Mouse (Mus musculus) brain, adult 2 months (tissue): Measurements from ENCODE around the gene Zfp648.

Experiments used
- DNase-seq: peaks from one replicate; pipeline ENCODE4 v3.0.0; 2011; ENCODE audit warnings: low read depth, low spot score

Zfp648 gene

GRCm38 (mm10) chr1:154200955-154201722, at the start of gene Zfp648:
Gene Zfp648 (plus strand): TSS chr1:154201187.
- DNase-seq, result no peak

GRCm38 (mm10) chr1:154152539-154152938, 48.4 kb upstream of the Zfp648 start:
- no peak for DNase-seq

GRCm38 (mm10) chr1:154153800-154154199, 47.2 kb upstream of the Zfp648 start:
- DNase-seq, result no peak

GRCm38 (mm10) chr1:154156177-154157062, 44.6 kb upstream of the Zfp648 start:
- DNase-seq, result peak; percentile 81

- peak; percentile 39 for DNase-seq
These were observed 43.9 kb upstream of the Zfp648 start for GRCm38 (mm10) chr1:154157131-154157530.

- peak; percentile 55 for DNase-seq
These were observed 33.3 kb upstream of the Zfp648 start for GRCm38 (mm10) chr1:154167696-154168095.

GRCm38 (mm10) chr1:154175334-154175733, 25.7 kb upstream of the Zfp648 start:
- peak; percentile 43 for DNase-seq

DNA sequence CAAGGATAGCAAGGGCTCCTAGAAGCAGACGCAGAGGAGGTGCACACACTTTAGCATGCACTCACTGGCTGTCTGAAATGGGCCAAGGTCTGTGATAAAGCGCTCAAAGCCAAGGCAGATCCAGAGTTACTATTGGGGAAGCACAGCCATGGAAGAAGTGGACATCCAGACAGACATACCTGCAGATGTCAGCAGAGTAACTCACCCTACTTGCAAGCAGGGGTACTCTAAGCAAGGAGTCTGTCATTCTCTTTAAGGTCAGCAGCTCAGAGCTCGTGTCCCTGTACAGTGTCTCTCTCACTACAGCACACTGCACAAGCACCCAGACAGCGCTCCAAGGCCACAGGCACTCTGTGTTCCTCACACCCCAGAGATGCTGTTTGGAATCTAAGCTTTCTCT, 23.2 kb upstream of the Zfp648 start:
- DNase-seq, result no peak

- DNase-seq, result no peak
These were observed 22.3 kb upstream of the Zfp648 start for GRCm38 (mm10) chr1:154178541-154179155.

- DNase-seq, result peak; percentile 91
These were observed 20.0 kb upstream of the Zfp648 start for GRCm38 (mm10) chr1:154180952-154181351.

- DNase-seq, result no peak
These were observed 18.5 kb upstream of the Zfp648 start for GRCm38 (mm10) chr1:154182396-154183076.

DNA sequence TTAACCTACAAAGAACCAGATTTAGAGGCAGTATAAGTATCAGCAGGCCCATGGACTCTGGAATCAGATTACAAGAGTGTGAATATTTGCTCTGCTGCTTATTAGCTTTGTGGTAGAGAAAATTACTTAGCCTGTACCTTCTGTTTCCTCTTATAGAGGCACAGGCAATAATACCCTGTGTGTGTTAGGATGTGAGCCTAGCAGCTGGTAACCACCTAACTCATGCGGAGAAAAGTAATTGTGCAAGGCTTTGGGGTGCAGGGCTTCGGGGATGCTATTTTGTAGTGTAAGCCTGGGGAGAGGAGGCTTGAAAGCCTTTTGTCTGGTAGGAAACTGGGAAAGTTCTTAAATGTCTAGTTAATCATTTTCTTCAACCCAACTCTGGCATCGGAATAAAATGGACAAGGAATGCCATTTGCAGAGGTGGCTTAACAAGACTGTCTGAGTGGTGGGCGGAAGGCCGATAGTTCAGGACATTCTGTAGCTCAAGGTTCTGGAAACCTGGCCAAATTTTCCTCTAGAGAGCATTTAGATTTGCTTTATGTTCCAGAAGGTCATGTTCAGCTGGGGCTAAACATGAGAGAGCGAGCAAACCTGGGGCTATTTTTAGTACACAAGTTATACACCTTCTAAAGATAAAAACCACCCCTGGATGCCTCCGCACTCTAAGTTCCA, 17.8 kb upstream of the Zfp648 start:
- DNase-seq, result no peak

- peak; percentile 63 for DNase-seq
These were observed 12.8 kb upstream of the Zfp648 start for GRCm38 (mm10) chr1:154188229-154188628.

GRCm38 (mm10) chr1:154188631-154189030, 12.4 kb upstream of the Zfp648 start:
- DNase-seq, result no peak

GRCm38 (mm10) chr1:154189842-154190530, 11.0 kb upstream of the Zfp648 start:
- DNase-seq, result peak; percentile 86

DNA sequence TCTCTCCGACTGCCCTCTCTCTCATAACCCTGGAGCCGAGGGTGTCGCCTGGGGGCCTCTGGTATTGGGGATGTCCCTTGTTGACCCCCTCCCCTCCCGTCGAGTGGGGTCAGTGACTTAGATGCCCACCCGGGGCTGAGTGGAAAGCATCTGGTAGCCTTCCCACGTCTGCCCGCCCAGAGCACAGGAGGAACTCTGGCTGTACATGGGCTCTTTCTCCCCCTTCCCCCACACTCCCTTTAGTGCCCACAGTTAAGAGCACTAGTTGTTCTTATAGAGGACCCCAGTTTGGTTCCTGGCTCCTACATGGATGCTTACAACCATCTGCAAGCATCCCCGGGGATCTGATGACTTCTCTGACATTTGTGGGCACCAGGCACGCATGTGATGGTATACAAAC, 2.1 kb upstream of the Zfp648 start:
- no peak for DNase-seq

DNA sequence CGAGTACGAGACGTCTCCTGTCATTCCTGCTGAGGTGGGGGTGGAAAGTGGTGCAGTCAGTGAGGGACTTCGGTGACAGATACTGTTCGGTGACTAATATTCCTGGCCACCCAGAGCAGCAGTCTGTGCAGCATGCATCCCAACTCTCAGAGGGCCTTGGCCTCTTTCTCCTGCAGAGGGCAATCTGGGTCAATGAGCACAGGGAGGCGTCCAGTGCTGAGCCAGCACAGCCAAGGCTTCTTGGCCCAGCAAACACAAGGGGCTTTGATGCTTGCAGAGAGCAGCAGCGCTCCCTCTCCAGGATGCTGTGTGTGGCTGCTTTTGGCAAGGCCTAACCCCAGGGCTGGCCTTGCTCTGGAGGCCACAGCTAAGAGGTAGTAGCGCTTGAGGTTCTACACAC, 1.6 kb downstream of the Zfp648 start:
- peak; percentile 64 for DNase-seq

GRCm38 (mm10) chr1:154203386-154203785, 2.4 kb downstream of the Zfp648 start:
- no peak for DNase-seq

- DNase-seq, result peak; percentile 35
These were observed 3.9 kb downstream of the Zfp648 start for GRCm38 (mm10) chr1:154204652-154205573.
